Mouse (Mus musculus) lung, postnatal 0 days (tissue): ENCODE measurements around the gene Tjp3. TPM values are rescaled to one million over a fixed set of nuclear protein-coding genes. Genes with fewer than 3 reads are reported as not detected.

ENCODE experiments used
- ATAC-seq: fragments of 200-750 bp; cut with Nextera tagmentation; 2 replicates; pipeline ENCODE4 v1.8.0; 2017; ENCODE audit warnings: moderate library complexity
- DNase-seq: peaks from one replicate; pipeline ENCODE4 v3.0.0-alpha.2; 2016; ENCODE audit warnings: low spot score
- H3K27ac ChIP-seq: fragments of 300-500 bp; sonication (generic); 2 replicates; pipeline ENCODE4 v1.5.1; 2014; ENCODE audit warnings: antibody characterized with exemption, mild to moderate bottlenecking, low read length, mixed read lengths
- H3K27me3 ChIP-seq: fragments of 300-500 bp; sonication (generic); replicated peaks from 2 replicates; pipeline ENCODE4 v1.6.1; 2014; ENCODE audit warnings: low read length, mixed read lengths; ENCODE audit not compliant: insufficient read depth
- H3K36me3 ChIP-seq: fragments of 300-500 bp; sonication (generic); 2 replicates; pipeline ENCODE4 v1.6.1; 2014; ENCODE audit warnings: low read length, mixed read lengths; ENCODE audit not compliant: insufficient read depth
- H3K4me1 ChIP-seq: fragments of 300-500 bp; sonication (generic); 2 replicates; pipeline ENCODE4 v1.6.1; 2014; ENCODE audit warnings: antibody characterized with exemption, low read depth, low read length, mixed read lengths; ENCODE audit not compliant: insufficient read depth
- H3K4me2 ChIP-seq: fragments of 300-500 bp; sonication (generic); replicated peaks from 2 replicates; pipeline ENCODE4 v1.6.1; 2014; ENCODE audit warnings: low read depth, mild to moderate bottlenecking, low read length, moderate library complexity, mixed read lengths
- H3K4me3 ChIP-seq: fragments of 300-500 bp; sonication (generic); 2 replicates; pipeline ENCODE4 v1.5.1; 2014; ENCODE audit warnings: low read depth, low read length
- H3K9ac ChIP-seq: fragments of 300-500 bp; sonication (generic); replicated peaks from 2 replicates; pipeline ENCODE4 v1.6.1; 2014; ENCODE audit warnings: low read depth, mild to moderate bottlenecking
- H3K9me3 ChIP-seq: fragments of 300-500 bp; sonication (generic); 2 replicates; pipeline ENCODE4 v1.6.1; 2016; ENCODE audit warnings: low read length, mixed read lengths
- CTCF ChIP-seq: IDR thresholded peaks from 2 replicates; pipeline ENCODE4 v1.5.1; 2016; ENCODE audit warnings: antibody characterized with exemption, mild to moderate bottlenecking
- EP300 ChIP-seq: IDR thresholded peaks from 2 replicates; pipeline ENCODE4 v1.6.1; 2016; ENCODE audit warnings: antibody characterized with exemption, mild to moderate bottlenecking, control low read depth
- WGBS: fragments of 180-500 bp; shearing (Covaris S2); extraction: QIAGEN DNeasy Blood & Tissue Kit; methylation state at CpG from one replicate; pipeline ENCODE4 v1.1.7; 2014; 5-methylcytosine and 5-hydroxymethylcytosine counted together
- polyA plus RNA-seq: library from polyadenylated mRNA; unstranded; fragments of >200 nt; fragmentation: Nextera tagmentation; extraction: Ambion mirVana; gene quantifications from 2 replicates; pipeline ENCODE4 v1.2.1, GENCODE M21; 2015

The Tjp3 gene
- polyA plus RNA-seq, 1 experiment from 2014 or later, result 24.1 TPM

DNA sequence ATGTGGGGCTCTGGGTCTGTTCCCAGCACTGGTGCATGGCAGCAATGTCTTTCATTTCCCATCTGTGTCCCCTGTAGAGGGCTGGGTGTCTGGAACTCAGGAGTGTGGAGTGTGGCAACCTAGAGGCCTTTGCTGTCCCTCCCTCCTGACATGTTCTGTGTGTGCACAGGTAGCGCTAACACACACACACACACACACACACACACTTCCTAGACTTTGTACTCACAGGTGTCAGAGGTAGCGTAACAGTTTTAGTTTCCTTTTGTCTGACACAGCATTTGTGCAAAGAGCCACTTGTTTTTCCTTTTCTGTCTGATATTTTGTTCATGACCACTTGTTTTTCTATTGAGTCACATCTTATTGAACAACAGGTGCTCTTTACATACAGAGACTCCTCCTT, 43.6 kb downstream of the Tjp3 start:
- Histone ChIP-seq H3K27ac (no peak overlapping the region), H3K4me2 (no peak overlapping the region), H3K27me3 (peaks cover 9% of the 10 kb centered on the region; the same call in 1 of the 2 replicates), H3K9ac (no peak overlapping the region), H3K36me3 (no peaks in the 10 kb centered on the region), H3K9me3 (no peaks in the 10 kb centered on the region), H3K4me1 (no peaks in the 10 kb centered on the region), H3K4me3 (no peak overlapping the region)
- no peak for TF ChIP-seq EP300
- no peak for TF ChIP-seq CTCF
- WGBS, result 97% methylated on average over 2 of the region's 2 CpGs
- no peak for ATAC-seq
- no peak for DNase-seq

DNA sequence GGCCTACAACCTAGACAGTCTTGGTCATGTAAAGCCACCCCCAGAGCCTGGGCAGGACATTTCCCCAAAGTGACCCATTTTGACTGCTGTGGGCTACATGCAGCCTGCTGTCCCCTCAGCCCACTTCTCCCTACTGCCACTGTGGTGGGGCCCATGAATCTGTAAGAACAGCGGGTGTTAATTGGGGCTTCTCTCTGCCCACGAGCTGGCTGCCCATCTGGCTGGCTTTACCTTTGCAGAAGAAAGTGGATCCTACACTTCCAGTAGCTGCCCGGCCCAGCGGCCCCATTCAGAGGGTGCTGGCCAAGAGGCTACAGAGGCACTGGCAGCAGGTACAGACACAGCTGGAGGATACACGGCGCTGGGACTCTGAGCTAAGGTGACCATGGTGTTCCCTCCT, 46.2 kb downstream of the Tjp3 start:
- WGBS, result 89% methylated on average over 6 of the region's 6 CpGs
- ATAC-seq, result no peak

DNA sequence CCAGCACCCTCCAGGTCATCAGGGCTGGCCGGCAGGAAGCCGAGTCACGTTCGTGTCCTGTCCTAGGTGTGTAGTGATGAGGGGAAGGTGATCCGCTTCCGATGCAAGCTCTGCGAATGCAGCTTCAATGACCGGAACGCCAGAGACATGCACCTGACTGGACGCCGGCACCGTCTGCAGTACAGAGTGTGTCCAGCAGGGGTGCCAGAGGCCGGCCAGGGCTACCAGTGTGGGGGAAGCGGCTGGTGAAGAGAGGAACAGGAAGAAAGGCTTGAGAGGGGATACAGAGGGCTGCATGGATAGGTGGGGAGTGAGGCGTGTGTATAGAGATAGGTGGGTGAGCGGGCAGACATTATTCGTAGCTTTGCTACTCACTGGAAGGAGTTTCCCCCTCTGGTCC, 46.8 kb downstream of the Tjp3 start:
- H3K27me3 ChIP-seq, result peaks cover 14% of the 10 kb centered on the region
- 8% methylated on average over 17 of the region's 17 CpGs for WGBS
- no peaks in the 10 kb centered on the region for H3K9me3 ChIP-seq
- H3K4me2 ChIP-seq, result no peak overlapping the region
- DNase-seq (peak; percentile 76), ATAC-seq (peak; percentile 78)
- H3K36me3 ChIP-seq, result no peaks in the 10 kb centered on the region
- no peak overlapping the region for H3K4me3 ChIP-seq
- TF ChIP-seq CTCF (peak; percentile 98), EP300 (no peak)
- H3K4me1 ChIP-seq, result no peaks in the 10 kb centered on the region
- H3K9ac ChIP-seq, result no peak overlapping the region
- no peak overlapping the region for H3K27ac ChIP-seq

More for the DNA sequence above, 46.2 kb downstream of the Tjp3 start:
- Histone ChIP-seq H3K4me2 (no peak overlapping the region), H3K9ac (no peak overlapping the region), H3K27ac (no peak overlapping the region), H3K4me1 (no peaks in the 10 kb centered on the region), H3K4me3 (no peak overlapping the region), H3K27me3 (peaks cover 9% of the 10 kb centered on the region; the same call in 1 of the 2 replicates), H3K36me3 (no peaks in the 10 kb centered on the region), H3K9me3 (no peaks in the 10 kb centered on the region)
- TF ChIP-seq EP300, result no peak
- TF ChIP-seq CTCF, result no peak
- DNase-seq, result no peak

- Histone ChIP-seq H3K9me3 (no peaks in the 10 kb centered on the region), H3K4me3 (no peak overlapping the region), H3K27ac (no peak overlapping the region), H3K4me2 (no peak overlapping the region), H3K27me3 (peaks cover 14% of the 10 kb centered on the region), H3K36me3 (no peaks in the 10 kb centered on the region), H3K4me1 (no peaks in the 10 kb centered on the region), H3K9ac (no peak overlapping the region)
- no peak for DNase-seq
- WGBS, result 72% methylated on average over 4 of the region's 4 CpGs
- no peak for TF ChIP-seq CTCF
- no peak for TF ChIP-seq EP300
- ATAC-seq, result no peak
Observed at GRCm38 (mm10) chr10:81244146-81244545, 47.2 kb downstream of the Tjp3 start.

- Histone ChIP-seq H3K27ac (no peak overlapping the region), H3K4me1 (no peaks in the 10 kb centered on the region), H3K36me3 (no peaks in the 10 kb centered on the region), H3K9ac (no peak overlapping the region), H3K4me3 (no peak overlapping the region), H3K9me3 (no peaks in the 10 kb centered on the region), H3K27me3 (peaks cover 14% of the 10 kb centered on the region), H3K4me2 (no peak overlapping the region)
- ATAC-seq, result no peak
- 81% methylated on average over 16 of the region's 16 CpGs for WGBS
- TF ChIP-seq CTCF (no peak), EP300 (no peak)
- no peak for DNase-seq
Observed at GRCm38 (mm10) chr10:81242021-81242420, 49.4 kb downstream of the Tjp3 start.

DNA sequence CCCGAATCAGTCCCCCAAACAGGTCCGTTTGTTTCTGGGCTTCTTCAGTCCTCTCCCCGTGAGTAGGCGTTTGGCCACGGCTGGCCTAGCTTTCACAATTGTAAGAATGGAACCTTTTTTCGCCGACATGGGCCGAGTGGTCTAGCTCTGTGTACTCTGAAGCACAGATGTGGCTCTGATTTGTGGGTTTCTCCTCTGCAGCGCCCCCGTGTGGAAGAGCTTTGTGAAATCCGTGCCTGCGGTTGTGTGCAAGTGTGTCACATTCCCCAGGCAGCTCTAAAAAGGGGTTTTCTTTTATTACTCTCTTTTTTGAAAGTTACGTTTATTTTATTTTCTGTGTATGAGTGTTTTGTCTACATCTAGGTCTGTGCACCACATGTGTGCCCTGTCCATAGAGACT, 50.5 kb downstream of the Tjp3 start:
- no peaks in the 10 kb centered on the region for H3K36me3 ChIP-seq
- no peak overlapping the region for H3K4me2 ChIP-seq
- H3K27ac ChIP-seq, result no peak overlapping the region
- peaks cover 14% of the 10 kb centered on the region for H3K27me3 ChIP-seq
- peak; percentile 51 for DNase-seq
- no peak overlapping the region for H3K4me3 ChIP-seq
- no peak for ATAC-seq
- 22% methylated on average over 13 of the region's 13 CpGs for WGBS
- TF ChIP-seq EP300 (no peak), CTCF (peak; percentile 74)
- H3K4me1 ChIP-seq, result no peaks in the 10 kb centered on the region
- H3K9me3 ChIP-seq, result no peaks in the 10 kb centered on the region
- no peak overlapping the region for H3K9ac ChIP-seq

- ATAC-seq, result no peak
- TF ChIP-seq CTCF, result no peak
- no peak for TF ChIP-seq EP300
Observed at GRCm38 (mm10) chr10:81238618-81239017, 52.8 kb downstream of the Tjp3 start.

More at GRCm38 (mm10) chr10:81238618-81239017, 52.8 kb downstream of the Tjp3 start:
- Histone ChIP-seq H3K9ac (no peak overlapping the region), H3K27me3 (peaks cover 14% of the 10 kb centered on the region), H3K4me1 (no peaks in the 10 kb centered on the region; the same call in 1 of the 2 replicates), H3K4me3 (no peak overlapping the region), H3K36me3 (no peaks in the 10 kb centered on the region), H3K27ac (no peak overlapping the region), H3K4me2 (no peak overlapping the region), H3K9me3 (no peaks in the 10 kb centered on the region)
- WGBS, result 56% methylated on average over 2 of the region's 2 CpGs
- no peak for DNase-seq
